Mouse (Mus musculus): ENCODE results near the gene Acot4. TPM values are rescaled to one million over a fixed set of nuclear protein-coding genes. Genes with fewer than 3 reads are reported as not detected.
"Not testable (repeated sequence)": the region's sequence is repeated elsewhere in the genome, so short reads cannot be mapped to it uniquely, and the experiment has no call there.

Gene Acot4
- polyA plus RNA-seq, 1 experiment from 2014 or later: 0.66 TPM

DNA sequence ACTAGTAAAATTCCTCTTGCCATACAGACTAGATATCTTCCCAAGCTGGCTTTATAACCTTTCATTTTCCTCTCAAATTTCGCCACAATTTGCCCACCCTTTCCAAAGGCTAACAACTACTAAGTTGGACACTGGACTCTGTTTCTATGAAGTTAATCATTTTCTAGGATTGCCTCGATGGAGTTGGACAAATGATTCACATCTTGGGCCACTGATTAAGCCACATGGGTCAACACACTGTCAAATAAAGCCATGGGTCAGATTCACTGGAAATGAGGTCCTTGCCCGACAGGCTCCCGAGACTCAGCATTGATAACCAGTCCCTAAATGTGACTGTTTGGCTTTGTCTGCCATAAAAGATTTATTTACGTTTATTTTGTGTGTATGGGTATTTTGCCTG, 4.1 kb downstream of the Acot4 start:
- no peaks in the 10 kb centered on the region for H3K27me3 ChIP-seq (ENCODE audit: control insufficient read depth, insufficient read depth, low read length)
- no peaks in the 10 kb centered on the region for H3K36me3 ChIP-seq (ENCODE audit: control insufficient read depth, insufficient read depth)
- peaks cover 3% of the 10 kb centered on the region; the same call in 1 of the 2 replicates for H3K9me3 ChIP-seq (replicated peaks; ENCODE audit: control insufficient read depth, low read length)
- H3K9ac ChIP-seq (ENCODE audit: low read length): no peak overlapping the region
- no peak overlapping the region for H3K4me2 ChIP-seq (ENCODE audit: low read depth, low read length)
- WGBS: 81% methylated on average over 5 of the region's 5 CpGs
- H3K4me3 ChIP-seq (ENCODE audit: low read length): no peak overlapping the region
- no peaks in the 10 kb centered on the region; the same call in 1 of the 2 replicates for H3K4me1 ChIP-seq (ENCODE audit: control insufficient read depth, insufficient read depth, low read length)
- H3K27ac ChIP-seq (ENCODE audit: low read length): no peak overlapping the region
- no peak for ATAC-seq (replicated peaks; ENCODE audit: extremely low read depth, insufficient read depth, low FRiP score)

DNA sequence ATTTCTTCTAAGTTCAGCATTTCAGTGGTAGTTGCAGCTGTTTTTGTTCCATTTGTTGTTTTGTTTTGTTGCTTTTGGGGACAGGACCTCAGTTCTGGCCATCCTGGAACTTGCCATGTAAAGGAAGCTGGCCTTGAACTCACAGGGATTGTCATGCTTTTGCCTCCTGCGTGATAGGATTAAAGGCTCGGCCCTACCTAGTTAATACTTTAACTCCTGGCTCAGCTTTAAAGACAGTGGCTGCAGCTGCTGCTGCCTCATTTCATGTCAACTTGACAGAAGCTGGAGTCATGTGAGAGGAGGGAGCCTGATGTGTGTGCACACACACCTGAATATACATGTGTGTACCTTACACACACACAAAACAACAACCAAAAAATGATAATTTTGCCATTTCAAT, 5.9 kb downstream of the Acot4 start:
- Histone ChIP-seq H3K27ac (ENCODE audit: low read length) (no peak overlapping the region), H3K4me3 (ENCODE audit: low read length) (no peak overlapping the region), H3K27me3 (ENCODE audit: control insufficient read depth, insufficient read depth, low read length) (no peaks in the 10 kb centered on the region), H3K4me2 (ENCODE audit: low read depth, low read length) (no peak overlapping the region), H3K36me3 (ENCODE audit: control insufficient read depth, insufficient read depth) (no peaks in the 10 kb centered on the region), H3K9me3 (replicated peaks; ENCODE audit: control insufficient read depth, low read length) (peaks cover 9% of the 10 kb centered on the region), H3K4me1 (ENCODE audit: control insufficient read depth, insufficient read depth, low read length) (no peaks in the 10 kb centered on the region), H3K9ac (ENCODE audit: low read length) (no peak overlapping the region)
- no peak for ATAC-seq (replicated peaks; ENCODE audit: extremely low read depth, insufficient read depth, low FRiP score)
- 65% methylated on average over 2 of the region's 2 CpGs for WGBS

- WGBS: 88% methylated on average over 1 of the region's 1 CpGs
- no peaks in the 10 kb centered on the region for H3K4me1 ChIP-seq (ENCODE audit: control insufficient read depth, insufficient read depth, low read length)
- no peaks in the 10 kb centered on the region for H3K36me3 ChIP-seq (ENCODE audit: control insufficient read depth, insufficient read depth)
- no peak for ATAC-seq (replicated peaks; ENCODE audit: extremely low read depth, insufficient read depth, low FRiP score)
- H3K27ac ChIP-seq (ENCODE audit: low read length): no peak overlapping the region
- no peak overlapping the region for H3K9ac ChIP-seq (ENCODE audit: low read length)
- H3K27me3 ChIP-seq (ENCODE audit: control insufficient read depth, insufficient read depth, low read length): no peaks in the 10 kb centered on the region
- H3K9me3 ChIP-seq (replicated peaks; ENCODE audit: control insufficient read depth, low read length): peaks cover 6% of the 10 kb centered on the region
- H3K4me3 ChIP-seq (ENCODE audit: low read length): no peak overlapping the region
- no peak overlapping the region for H3K4me2 ChIP-seq (ENCODE audit: low read depth, low read length)
These were observed 8.7 kb downstream of the Acot4 start for GRCm38 (mm10) chr12:84046906-84047305.

DNA sequence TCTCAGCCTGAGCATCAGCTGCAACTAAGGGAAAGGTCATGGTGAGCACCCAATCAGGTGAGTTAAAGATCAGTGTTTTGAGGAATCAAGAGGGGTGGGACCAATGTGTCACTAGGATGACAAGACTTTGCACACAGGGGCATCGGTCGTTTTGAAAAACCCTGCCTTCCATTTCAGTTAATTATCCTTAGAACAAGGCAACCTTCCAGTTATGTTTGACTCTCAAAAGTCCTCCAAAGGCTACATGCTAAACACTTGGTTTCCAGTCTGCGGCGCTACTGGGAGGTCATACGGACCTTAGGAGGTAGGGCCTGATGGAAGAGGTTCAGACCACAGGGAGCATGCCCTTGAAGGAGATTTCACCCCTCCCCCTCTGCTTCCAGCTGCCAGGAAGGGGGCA, 12.6 kb downstream of the Acot4 start:
- not testable (repeated sequence) for H3K4me1 ChIP-seq (ENCODE audit: control insufficient read depth, insufficient read depth, low read length); ATAC-seq (replicated peaks; ENCODE audit: extremely low read depth, insufficient read depth, low FRiP score); H3K4me3 ChIP-seq (ENCODE audit: low read length); H3K27me3 ChIP-seq (ENCODE audit: control insufficient read depth, insufficient read depth, low read length); H3K9me3 ChIP-seq (replicated peaks; ENCODE audit: control insufficient read depth, low read length); H3K4me2 ChIP-seq (ENCODE audit: low read depth, low read length); H3K27ac ChIP-seq (ENCODE audit: low read length); H3K36me3 ChIP-seq (ENCODE audit: control insufficient read depth, insufficient read depth); H3K9ac ChIP-seq (ENCODE audit: low read length)
- 78% methylated on average over 5 of the region's 5 CpGs for WGBS

GRCm38 (mm10) chr12:84051937-84052474, 13.8 kb downstream of the Acot4 start, which contains the start of gene Acot3:
Gene Acot3, plus strand, starts transcription at chr12:84052144.
- WGBS: 65% methylated on average over 5 of the region's 5 CpGs
- H3K4me2 ChIP-seq (ENCODE audit: low read depth, low read length): peak within 1 kb of the TSS; percentile 84; the same call in 1 of the 2 replicates
- no peak for ATAC-seq (replicated peaks; ENCODE audit: extremely low read depth, insufficient read depth, low FRiP score)
- H3K36me3 ChIP-seq (ENCODE audit: control insufficient read depth, insufficient read depth): no peaks in the 10 kb centered on the region
- H3K4me3 ChIP-seq (ENCODE audit: low read length): no peak within 1 kb of the TSS
- H3K27ac ChIP-seq (ENCODE audit: low read length): no peak within 1 kb of the TSS
- no peaks in the 10 kb centered on the region; the same call in 1 of the 2 replicates for H3K27me3 ChIP-seq (ENCODE audit: control insufficient read depth, insufficient read depth, low read length)
- H3K4me1 ChIP-seq (ENCODE audit: control insufficient read depth, insufficient read depth, low read length): 0 out of 2 replicates have a peak, but pooled peaks cover 3% of the 10 kb centered on the region
- H3K9ac ChIP-seq (ENCODE audit: low read length): no peak within 1 kb of the TSS
- peaks cover 6% of the 10 kb centered on the region for H3K9me3 ChIP-seq (replicated peaks; ENCODE audit: control insufficient read depth, low read length)

DNA sequence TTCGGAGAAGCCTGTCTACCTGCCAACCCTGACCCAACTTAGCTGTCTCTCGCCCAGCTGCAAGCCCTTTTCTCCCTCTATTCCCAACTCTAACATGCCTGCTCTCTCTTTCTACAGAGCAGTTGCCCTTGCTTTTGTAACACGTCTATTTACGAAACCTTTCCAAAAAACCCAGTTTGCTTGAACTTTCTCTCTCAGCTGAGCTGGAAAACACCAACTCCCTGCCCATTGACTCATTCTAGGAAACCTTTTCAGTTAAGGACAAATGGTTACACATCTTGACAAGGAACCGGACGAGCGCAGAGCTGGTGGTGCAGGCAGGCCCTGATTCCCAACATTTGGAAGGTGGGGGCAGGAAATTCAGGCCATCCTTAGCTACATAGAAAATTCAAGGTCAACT, 14.4 kb downstream of the Acot4 start:
- H3K36me3 ChIP-seq (ENCODE audit: control insufficient read depth, insufficient read depth): no peaks in the 10 kb centered on the region

DNA sequence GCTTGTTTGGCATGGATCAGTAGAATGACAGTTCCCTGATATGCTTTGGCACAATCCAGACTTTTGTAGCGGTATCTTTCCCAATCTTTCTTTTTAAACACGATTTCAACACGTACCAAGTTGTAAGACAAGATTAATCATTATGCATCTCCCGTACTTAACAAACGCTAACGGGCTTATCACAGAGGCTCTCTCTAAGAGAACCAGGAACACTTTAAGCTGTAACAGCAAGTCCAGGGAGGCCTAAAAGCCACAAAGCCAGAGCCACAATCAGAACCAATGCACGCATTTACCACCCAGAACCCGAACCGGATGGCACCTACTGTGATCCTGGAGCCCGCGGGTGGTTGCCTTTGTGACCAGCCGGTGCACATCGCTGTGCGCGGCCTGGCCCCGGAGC, 15.0 kb downstream of the Acot4 start:
- no peak for ATAC-seq (replicated peaks; ENCODE audit: extremely low read depth, insufficient read depth, low FRiP score)
- peak overlapping the region; percentile 84 for H3K4me2 ChIP-seq (ENCODE audit: low read depth, low read length)
- no peaks in the 10 kb centered on the region for H3K36me3 ChIP-seq (ENCODE audit: control insufficient read depth, insufficient read depth)
- H3K9ac ChIP-seq (ENCODE audit: low read length): peak overlapping the region; percentile 69
- 0 out of 2 replicates have a peak, but pooled peaks cover 3% of the 10 kb centered on the region for H3K4me1 ChIP-seq (ENCODE audit: control insufficient read depth, insufficient read depth, low read length)
- WGBS: 8% methylated on average over 16 of the region's 16 CpGs
- H3K4me3 ChIP-seq (ENCODE audit: low read length): peak overlapping the region; percentile 54
- no peaks in the 10 kb centered on the region; the same call in 1 of the 2 replicates for H3K27me3 ChIP-seq (ENCODE audit: control insufficient read depth, insufficient read depth, low read length)
- no peak overlapping the region for H3K27ac ChIP-seq (ENCODE audit: low read length)
- H3K9me3 ChIP-seq (replicated peaks; ENCODE audit: control insufficient read depth, low read length): peaks cover 4% of the 10 kb centered on the region

More for the DNA sequence above, 14.4 kb downstream of the Acot4 start:
- no peak overlapping the region for H3K27ac ChIP-seq (ENCODE audit: low read length)
- no peak overlapping the region for H3K9ac ChIP-seq (ENCODE audit: low read length)
- ATAC-seq (replicated peaks; ENCODE audit: extremely low read depth, insufficient read depth, low FRiP score): no peak
- peaks cover 6% of the 10 kb centered on the region for H3K9me3 ChIP-seq (replicated peaks; ENCODE audit: control insufficient read depth, low read length)
- H3K4me2 ChIP-seq (ENCODE audit: low read depth, low read length): no peak overlapping the region
- no peaks in the 10 kb centered on the region; the same call in 1 of the 2 replicates for H3K27me3 ChIP-seq (ENCODE audit: control insufficient read depth, insufficient read depth, low read length)
- 86% methylated on average over 7 of the region's 7 CpGs for WGBS
- H3K4me3 ChIP-seq (ENCODE audit: low read length): no peak overlapping the region
- H3K4me1 ChIP-seq (ENCODE audit: control insufficient read depth, insufficient read depth, low read length): 0 out of 2 replicates have a peak, but pooled peaks cover 3% of the 10 kb centered on the region

- Histone ChIP-seq H3K36me3 (ENCODE audit: control insufficient read depth, insufficient read depth) (no peaks in the 10 kb centered on the region), H3K9ac (ENCODE audit: low read length) (peak overlapping the region; percentile 69), H3K4me2 (ENCODE audit: low read depth, low read length) (peak overlapping the region; percentile 84), H3K27me3 (ENCODE audit: control insufficient read depth, insufficient read depth, low read length) (no peaks in the 10 kb centered on the region; the same call in 1 of the 2 replicates), H3K4me1 (ENCODE audit: control insufficient read depth, insufficient read depth, low read length) (0 out of 2 replicates have a peak, but pooled peaks cover 3% of the 10 kb centered on the region), H3K9me3 (replicated peaks; ENCODE audit: control insufficient read depth, low read length) (no peaks in the 10 kb centered on the region), H3K27ac (ENCODE audit: low read length) (no peak overlapping the region), H3K4me3 (ENCODE audit: low read length) (peak overlapping the region; percentile 54)
- ATAC-seq (replicated peaks; ENCODE audit: extremely low read depth, insufficient read depth, low FRiP score): 0 out of 2 replicates have a peak, but pooled peaks have one; percentile 32
- WGBS: 2% methylated on average over 34 of the region's 46 CpGs
These were observed 15.7 kb downstream of the Acot4 start for GRCm38 (mm10) chr12:84053679-84054391.

GRCm38 (mm10) chr12:84060946-84061345, 22.8 kb downstream of the Acot4 start:
- H3K9me3 ChIP-seq (replicated peaks; ENCODE audit: control insufficient read depth, low read length): peaks cover 3% of the 10 kb centered on the region; the same call in 1 of the 2 replicates
- no peak for ATAC-seq (replicated peaks; ENCODE audit: extremely low read depth, insufficient read depth, low FRiP score)
- no peaks in the 10 kb centered on the region for H3K4me1 ChIP-seq (ENCODE audit: control insufficient read depth, insufficient read depth, low read length)
- H3K36me3 ChIP-seq (ENCODE audit: control insufficient read depth, insufficient read depth): no peaks in the 10 kb centered on the region
- H3K9ac ChIP-seq (ENCODE audit: low read length): no peak overlapping the region
- H3K27me3 ChIP-seq (ENCODE audit: control insufficient read depth, insufficient read depth, low read length): no peaks in the 10 kb centered on the region
- H3K4me3 ChIP-seq (ENCODE audit: low read length): no peak overlapping the region
- H3K27ac ChIP-seq (ENCODE audit: low read length): no peak overlapping the region
- H3K4me2 ChIP-seq (ENCODE audit: low read depth, low read length): no peak overlapping the region
- WGBS: 29% methylated on average over 2 of the region's 2 CpGs
